Mouse (Mus musculus) CH12F3 (cell line): ENCODE results near the gene Herc6.

ENCODE experiments used
- in situ Hi-C: fragments of 300-500 bp; cut with MboI; formaldehyde crosslinking; loops from 2 replicates; pipeline ENCODE4 v1.14.3; 2020; ENCODE audit warnings: low sequenced_read_pairs

Herc6 gene

GRCm38 (mm10) chr6:57711726-57712125, 130.9 kb downstream of the Herc6 start:
- in situ Hi-C loops, result no loop called here
